Mouse (Mus musculus) layer of hippocampus, postnatal 10 days (tissue): Measurements from ENCODE around the gene Tbc1d17. TPM values are rescaled to one million over a fixed set of nuclear protein-coding genes. Genes with fewer than 3 reads are reported as not detected.

Experiments
- DNase-seq, 2 experiments: peaks; one replicate each; pipeline ENCODE4 v3.0.0; 2021; ENCODE audit warnings: low spot score in 2 of 2
- microRNA-seq, 2 experiments: library from miRNA; unstranded; fragments of <30 nt; microRNA quantifications; one replicate each; pipeline ENCODE4 v1.2.0; 2021
- total RNA-seq, 2 experiments: library from RNA; stranded (reverse); gene quantifications; 2 replicates each; pipeline ENCODE4 v1.2.3; 2021

Tbc1d17 gene
- total RNA-seq, 2 experiments from 2014 or later = 41.2 to 53.3 TPM

GRCm38 (mm10) chr7:44810819-44811557, 37.9 kb downstream of the Tbc1d17 start:
- DNase-seq = peak in 1 of 2 experiments; percentile 5

DNA sequence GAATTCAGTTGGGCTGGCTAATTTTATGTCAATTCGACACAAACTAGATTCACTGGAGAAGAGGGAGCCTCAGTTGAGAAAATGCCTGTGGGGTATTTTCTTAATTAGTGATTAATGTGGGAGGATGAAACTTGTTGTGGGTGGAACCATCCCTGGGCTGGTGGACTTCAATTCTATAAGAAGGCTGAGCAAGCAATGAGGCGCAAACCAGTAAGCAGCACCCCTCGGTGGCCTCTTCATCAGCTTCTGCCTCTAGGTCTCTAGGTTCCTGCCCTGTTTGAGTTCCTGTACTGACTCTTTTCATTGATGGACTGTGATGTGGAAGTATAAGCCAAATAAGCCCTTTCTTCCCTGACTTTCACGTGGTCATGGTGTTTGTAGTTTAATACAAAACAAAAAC, 38.5 kb downstream of the Tbc1d17 start:
- DNase-seq = peak in 1 of 2 experiments; percentile 2

DNA sequence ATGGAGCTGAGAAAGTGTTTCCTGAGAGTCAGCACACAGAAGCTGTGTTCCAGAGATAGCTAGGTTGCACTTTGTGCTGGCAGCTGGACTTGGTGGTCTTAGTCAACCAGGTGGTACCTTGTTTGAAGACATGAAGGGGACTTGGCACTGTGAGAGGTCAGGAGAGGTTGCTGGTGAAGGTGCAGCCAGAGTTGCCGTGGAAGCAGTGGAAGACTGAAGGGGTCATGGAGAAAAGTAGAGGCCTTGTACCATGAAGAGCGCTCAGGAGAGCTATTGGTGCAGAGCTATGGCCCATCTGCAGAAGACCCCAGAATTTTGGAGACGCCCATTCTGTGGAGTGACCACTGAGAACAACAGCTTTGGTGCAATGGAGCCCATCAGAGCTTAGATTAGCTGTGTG, 39.4 kb downstream of the Tbc1d17 start:
- peak in 1 of 2 experiments; percentile 0 for DNase-seq

DNA sequence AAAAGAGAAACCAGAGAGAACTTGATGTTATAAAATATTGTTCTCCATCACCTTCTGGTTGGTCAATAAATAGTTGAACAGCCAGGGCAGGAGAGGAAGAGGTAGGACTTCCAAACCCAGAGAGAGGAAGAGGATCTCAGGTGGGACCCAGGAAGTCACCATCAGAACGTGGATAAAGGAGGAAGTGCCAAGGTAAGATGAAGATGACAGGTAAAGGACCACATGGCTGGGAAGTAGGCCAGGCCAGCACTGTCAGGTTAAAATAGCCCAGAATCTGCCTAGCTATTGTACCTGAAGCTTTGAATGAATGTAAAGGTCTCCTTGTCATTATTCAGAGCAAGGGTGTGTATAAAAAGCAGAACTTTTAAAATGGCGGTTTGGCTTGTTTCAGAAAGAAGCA, 40.0 kb downstream of the Tbc1d17 start:
- DNase-seq = no peak

DNA sequence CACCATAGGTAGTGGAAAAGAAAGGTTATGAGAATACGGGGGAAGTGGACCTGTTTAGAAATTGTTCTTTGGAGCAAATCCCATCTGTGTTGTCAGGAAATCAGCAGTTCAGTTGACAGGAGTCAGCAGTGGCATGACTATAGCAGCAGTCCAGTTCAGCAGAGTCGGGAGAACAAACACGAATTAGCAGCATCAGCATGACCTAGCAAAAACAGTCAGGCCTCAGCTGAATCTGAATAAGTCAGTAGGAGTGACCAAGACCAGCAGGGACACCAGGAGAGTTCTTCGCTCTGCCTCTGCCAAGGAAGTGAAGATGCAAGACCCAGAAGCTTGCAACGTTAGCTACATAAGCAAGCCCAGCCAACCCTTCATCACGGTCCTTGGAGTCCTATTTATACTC, 56.1 kb downstream of the Tbc1d17 start:
- no peak for DNase-seq

GRCm38 (mm10) chr7:44790066-44790465, 58.8 kb downstream of the Tbc1d17 start:
- DNase-seq = no peak

GRCm38 (mm10) chr7:44789531-44789930, 59.3 kb downstream of the Tbc1d17 start:
- DNase-seq = no peak

Small RNA genes within 50 kb of the gene (microRNA-seq; reads per million reads assigned to microRNA genes)
- 0 reads per million in 2 experiments for gene Mir707

Other genes with a start within 250 kb of the Tbc1d17 start
- 10 to 100 TPM; 17.6 to 17.9 TPM for gene Myh14, start 178.2 kb downstream of the Tbc1d17 start, total RNA-seq
- not detected for gene Izumo2, start 140.3 kb downstream of the Tbc1d17 start, total RNA-seq
- gene Vrk3, start 100.7 kb downstream of the Tbc1d17 start, total RNA-seq = 10 to 100 TPM; 27.7 to 31.5 TPM
- under 1 TPM; 0.16 to 0.53 TPM for gene Zfp473, start 98.0 kb downstream of the Tbc1d17 start, total RNA-seq
- 10 to 100 TPM; 34.2 to 35.2 TPM for gene Nup62, start 33.0 kb downstream of the Tbc1d17 start, total RNA-seq
- gene Il4i1, start 32.7 kb downstream of the Tbc1d17 start, total RNA-seq = 1 to 10 TPM; 1.1 to 2.0 TPM
- gene Atf5, start 32.4 kb downstream of the Tbc1d17 start, total RNA-seq = 10 to 100 TPM; 28.0 to 29.1 TPM
- 10 to 100 TPM; 85.8 to 95.5 TPM for gene Akt1s1, start 88 bp downstream of the Tbc1d17 start, total RNA-seq
- gene Pnkp, start 8.1 kb upstream of the Tbc1d17 start, total RNA-seq = 10 to 100 TPM; 32.6 to 38.4 TPM
- gene Ptov1, start 20.7 kb upstream of the Tbc1d17 start, total RNA-seq = 100 to 1,000 TPM; 278 to 304 TPM
- 100 to 1,000 TPM; 107 to 114 TPM for gene Med25, start 43.6 kb upstream of the Tbc1d17 start, total RNA-seq
- gene Fuz, start 47.0 kb upstream of the Tbc1d17 start, total RNA-seq = 10 to 100 TPM; 17.9 to 19.4 TPM
- gene Ap2a1, start 80.4 kb upstream of the Tbc1d17 start, total RNA-seq = 100 to 1,000 TPM; 261 to 290 TPM
- gene Tsks, start 94.1 kb upstream of the Tbc1d17 start, total RNA-seq = under 1 TPM; 0.25 to 0.64 TPM
- 100 to 1,000 TPM in 1 of 2 experiments, 10 to 100 TPM in 1; 99.2 to 101 TPM for gene Cpt1c, start 125.8 kb upstream of the Tbc1d17 start, total RNA-seq
- 100 to 1,000 TPM; 232 to 248 TPM for gene Prmt1, start 137.5 kb upstream of the Tbc1d17 start, total RNA-seq
- gene Irf3, start 148.6 kb upstream of the Tbc1d17 start, total RNA-seq = 10 to 100 TPM; 38.1 to 42.5 TPM
- gene Bcl2l12, start 149.6 kb upstream of the Tbc1d17 start, total RNA-seq = 1 to 10 TPM; 5.4 to 5.5 TPM
- gene Scaf1, start 167.3 kb upstream of the Tbc1d17 start, total RNA-seq = 100 to 1,000 TPM; 141 to 145 TPM
- gene Rras, start 168.9 kb upstream of the Tbc1d17 start, total RNA-seq = 10 to 100 TPM; 12.2 to 12.3 TPM
- 10 to 100 TPM; 69.1 to 70.3 TPM for gene Prr12, start 203.8 kb upstream of the Tbc1d17 start, total RNA-seq
- 10 to 100 TPM; 47.2 to 51.6 TPM for gene Nosip, start 213.3 kb upstream of the Tbc1d17 start, total RNA-seq
- gene Prrg2, start 213.6 kb upstream of the Tbc1d17 start, total RNA-seq = 10 to 100 TPM in 1 of 2 experiments, 1 to 10 TPM in 1; 6.9 to 10.1 TPM
- 10 to 100 TPM; 11.4 to 11.9 TPM for gene Rcn3, start 243.1 kb upstream of the Tbc1d17 start, total RNA-seq